Mouse (Mus musculus) kidney, postnatal 14 days (tissue): Measurements from ENCODE around the gene Selenof.

ENCODE experiments used
- DNase-seq: peaks from one replicate; pipeline ENCODE4 v3.0.0; 2022; ENCODE audit warnings: mixed read lengths

Selenof gene

DNA sequence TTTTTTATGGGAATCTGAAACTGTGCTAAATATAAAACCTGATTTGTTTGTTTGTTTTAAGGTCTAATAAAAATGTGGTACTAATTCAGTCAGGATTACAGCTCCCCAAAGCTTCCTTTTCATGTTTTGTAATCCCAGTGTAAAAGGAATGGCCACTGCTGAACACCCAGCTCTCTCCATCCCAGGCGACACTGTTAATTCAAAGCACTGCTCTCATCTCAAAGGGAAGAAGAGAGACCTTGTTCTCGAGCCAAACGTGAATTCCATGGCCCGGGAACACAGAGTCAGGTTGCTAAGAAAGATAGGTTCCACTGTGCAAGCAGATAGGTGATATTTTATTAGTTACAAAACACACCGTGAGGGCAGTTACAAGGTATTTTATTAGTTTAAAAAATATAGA is 74.1 kb downstream of the Selenof start:
- DNase-seq, result no peak
